Mouse (Mus musculus) lung, embryonic 15.5 days (tissue): ENCODE measurements around the gene Sept9. TPM values are rescaled to one million over a fixed set of nuclear protein-coding genes. Genes with fewer than 3 reads are reported as not detected.
A peak's percentile ranks its signal among the peaks of the same experiment; 100 is the strongest.

Source experiments
- ATAC-seq: fragments of 200-750 bp; cut with Nextera tagmentation; 2 replicates; pipeline ENCODE4 v1.8.0; 2017; ENCODE audit warnings: moderate number of reproducible peaks, borderline replicate concordance; ENCODE audit not compliant: low FRiP score, low TSS enrichment; ENCODE audit errors: extremely low read depth
- H3K27ac ChIP-seq: fragments of 300-500 bp; sonication (generic); 2 replicates; pipeline ENCODE4 v1.5.1; 2015; ENCODE audit warnings: moderate library complexity, mild to moderate bottlenecking, inconsistent platforms
- H3K27me3 ChIP-seq: fragments of 300-500 bp; sonication (generic); 2 replicates; pipeline ENCODE4 v1.6.1; 2015; ENCODE audit warnings: inconsistent platforms
- H3K36me3 ChIP-seq: fragments of 300-500 bp; sonication (generic); 2 replicates; pipeline ENCODE4 v1.6.1; 2015; ENCODE audit warnings: inconsistent platforms
- H3K4me1 ChIP-seq: fragments of 300-500 bp; sonication (generic); 2 replicates; pipeline ENCODE4 v1.6.1; 2015; ENCODE audit warnings: inconsistent platforms
- H3K4me2 ChIP-seq: fragments of 300-500 bp; sonication (generic); 2 replicates; pipeline ENCODE4 v1.6.1; 2015; ENCODE audit warnings: inconsistent platforms, mild to moderate bottlenecking, moderate library complexity
- H3K4me3 ChIP-seq: fragments of 300-500 bp; sonication (generic); 2 replicates; pipeline ENCODE4 v1.5.1; 2015; ENCODE audit warnings: mild to moderate bottlenecking, inconsistent platforms
- H3K9ac ChIP-seq: fragments of 300-500 bp; sonication (generic); 2 replicates; pipeline ENCODE4 v1.6.1; 2015; ENCODE audit warnings: inconsistent platforms
- H3K9me3 ChIP-seq: fragments of 300-500 bp; sonication (generic); 2 replicates; pipeline ENCODE4 v1.6.1; 2016; ENCODE audit warnings: inconsistent platforms
- WGBS: fragments of 180-500 bp; shearing (Covaris S2); methylation state at CpG from one replicate; pipeline ENCODE4 v1.1.7; 2015; 5-methylcytosine and 5-hydroxymethylcytosine counted together
- polyA plus RNA-seq: library from polyadenylated mRNA; unstranded; fragments of >200 nt; fragmentation: Nextera tagmentation; extraction: Ambion mirVana; gene quantifications from 2 replicates; pipeline ENCODE4 v1.2.1, GENCODE M21; 2015

Sept9 gene
- polyA plus RNA-seq, 1 experiment from 2014 or later = 145 TPM

DNA sequence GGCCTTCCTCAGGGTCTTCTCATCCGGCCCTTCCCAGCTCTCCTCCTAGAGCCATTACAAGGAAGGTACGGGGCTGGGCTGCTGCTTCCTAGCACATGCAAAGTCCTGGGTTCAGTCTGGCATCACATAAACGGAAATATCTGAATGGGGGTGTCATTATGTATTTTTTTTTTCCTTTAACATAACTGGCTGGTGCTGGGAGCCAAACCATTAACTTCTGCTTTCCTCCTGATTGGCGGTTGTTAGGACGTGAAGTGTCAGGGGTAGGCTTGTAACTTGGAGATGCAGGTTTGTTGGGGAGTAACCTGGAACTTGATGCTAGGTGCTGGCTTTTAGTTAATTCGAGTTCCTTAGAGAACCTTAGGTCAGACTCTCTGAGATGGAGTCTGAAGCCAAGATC is 203.6 kb downstream of the Sept9 start:
- 80% methylated on average over 6 of the region's 6 CpGs for WGBS
- H3K27ac ChIP-seq = no peak overlapping the region
- H3K4me3 ChIP-seq = no peak overlapping the region
- H3K9ac ChIP-seq = no peak overlapping the region
- no peaks in the 10 kb centered on the region for H3K36me3 ChIP-seq
- ATAC-seq = no peak
- peaks cover 36% of the 10 kb centered on the region for H3K27me3 ChIP-seq
- H3K4me1 ChIP-seq = peaks cover 14% of the 10 kb centered on the region
- 0 out of 2 replicates have a peak, but pooled peaks cover 4% of the 10 kb centered on the region for H3K9me3 ChIP-seq
- H3K4me2 ChIP-seq = no peak overlapping the region

- H3K9ac ChIP-seq = no peak overlapping the region
- no peaks in the 10 kb centered on the region for H3K36me3 ChIP-seq
- no peak overlapping the region for H3K4me2 ChIP-seq
- peaks cover 21% of the 10 kb centered on the region for H3K4me1 ChIP-seq
- no peak overlapping the region for H3K4me3 ChIP-seq
- H3K27me3 ChIP-seq = peaks cover 35% of the 10 kb centered on the region
- H3K9me3 ChIP-seq = 0 out of 2 replicates have a peak, but pooled peaks cover 4% of the 10 kb centered on the region
- ATAC-seq = no peak
- H3K27ac ChIP-seq = no peak overlapping the region
- 48% methylated on average over 7 of the region's 7 CpGs for WGBS
Observed at GRCm38 (mm10) chr11:117403781-117404180, 204.3 kb downstream of the Sept9 start.

DNA sequence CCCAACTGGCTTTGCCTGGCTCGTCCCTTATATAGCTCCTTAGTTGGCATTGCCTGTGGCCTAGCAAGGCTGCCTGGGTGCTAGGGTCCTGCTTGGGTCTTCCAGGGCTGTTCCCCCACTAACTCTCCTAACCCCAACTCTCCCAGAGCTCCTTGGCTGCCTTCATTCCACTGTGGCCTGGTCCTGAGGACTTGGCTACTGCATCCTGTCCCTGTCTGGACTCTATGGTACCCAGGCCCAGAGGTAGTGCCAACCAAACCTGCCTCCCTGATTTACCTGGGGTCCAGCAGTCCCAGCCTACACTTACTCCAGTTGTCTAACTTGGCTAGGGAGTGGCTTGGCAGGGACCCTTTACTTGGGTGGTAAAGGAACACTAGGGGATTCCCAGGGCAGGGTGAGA is 207.2 kb downstream of the Sept9 start:
- Histone ChIP-seq H3K27ac (no peak overlapping the region), H3K4me2 (no peak overlapping the region), H3K4me1 (peaks cover 34% of the 10 kb centered on the region), H3K27me3 (peaks cover 39% of the 10 kb centered on the region), H3K9ac (no peak overlapping the region), H3K4me3 (no peak overlapping the region), H3K36me3 (no peaks in the 10 kb centered on the region), H3K9me3 (0 out of 2 replicates have a peak, but pooled peaks cover 2% of the 10 kb centered on the region)
- ATAC-seq = peak; percentile 7; the same call in 1 of the 2 replicates
- 76% methylated on average over 1 of the region's 1 CpGs for WGBS

DNA sequence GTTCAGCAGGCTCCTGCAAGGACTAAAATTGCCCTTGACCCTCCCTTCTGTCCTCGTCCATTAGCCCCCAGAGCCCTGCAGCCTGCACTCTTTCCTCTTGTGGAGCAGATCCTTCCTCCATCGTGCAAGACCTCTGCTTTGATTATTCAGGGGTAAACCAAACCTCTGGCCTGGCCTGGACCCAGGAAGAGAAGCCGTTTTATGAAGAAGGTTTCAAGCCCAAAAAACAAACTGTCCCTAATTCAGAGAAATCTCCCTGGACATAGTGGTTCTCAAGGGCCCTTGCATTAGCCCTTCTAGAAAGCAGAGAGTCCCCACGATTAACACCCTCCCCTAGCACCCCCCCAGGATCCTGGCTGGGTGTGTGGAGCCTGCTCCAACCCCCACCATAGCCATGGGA is 207.7 kb downstream of the Sept9 start:
- Histone ChIP-seq H3K27me3 (peaks cover 41% of the 10 kb centered on the region), H3K9ac (no peak overlapping the region), H3K4me2 (peak overlapping the region; percentile 64), H3K36me3 (no peaks in the 10 kb centered on the region), H3K4me3 (peak overlapping the region; percentile 34; the same call in 1 of the 2 replicates), H3K27ac (no peak overlapping the region), H3K9me3 (no peaks in the 10 kb centered on the region), H3K4me1 (peaks cover 34% of the 10 kb centered on the region)
- 17% methylated on average over 4 of the region's 4 CpGs for WGBS
- 0 out of 2 replicates have a peak, but pooled peaks have one; percentile 24 for ATAC-seq

DNA sequence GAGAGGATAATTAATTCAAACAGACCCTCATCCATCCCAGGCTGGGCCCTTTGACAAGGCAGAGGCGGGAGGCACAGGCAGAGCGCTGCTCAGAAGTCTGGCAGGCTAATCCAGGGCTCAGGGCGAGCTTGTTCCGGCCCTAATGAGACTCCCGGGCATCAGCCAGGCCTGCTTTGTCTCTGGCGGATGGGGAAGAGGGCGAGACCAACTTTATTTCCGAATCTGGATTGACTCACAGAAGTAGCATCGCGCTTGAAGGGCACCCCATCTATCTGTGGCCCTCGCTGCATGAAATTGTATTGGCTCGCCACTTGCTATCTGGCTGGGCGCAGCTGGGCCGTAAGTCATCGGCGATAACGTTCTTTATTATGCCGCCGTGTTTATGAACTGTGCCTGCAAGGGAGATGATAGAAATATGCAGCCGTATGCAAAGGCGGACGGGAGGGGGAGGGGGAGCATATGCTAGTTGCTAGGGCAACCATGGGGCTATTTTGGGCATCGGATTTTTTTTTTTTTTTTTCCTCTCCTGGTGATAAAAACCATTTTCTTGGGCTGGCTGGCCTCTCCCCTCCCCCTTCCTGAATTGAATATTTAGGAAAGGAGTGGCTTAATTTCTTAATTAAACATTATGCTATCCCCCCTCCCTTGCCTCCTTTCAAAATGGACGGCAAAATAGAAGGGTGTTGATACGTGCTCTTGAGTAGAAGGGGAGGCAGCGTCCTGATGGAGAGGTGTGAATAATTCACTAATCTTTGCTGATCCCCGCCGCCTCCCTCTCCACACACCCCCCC is 208.4 kb downstream of the Sept9 start:
- ATAC-seq = peak; percentile 72
- H3K9me3 ChIP-seq = no peaks in the 10 kb centered on the region
- H3K4me3 ChIP-seq = peak overlapping the region; percentile 34
- no peak overlapping the region for H3K9ac ChIP-seq
- H3K4me2 ChIP-seq = peak overlapping the region; percentile 64
- H3K36me3 ChIP-seq = no peaks in the 10 kb centered on the region
- H3K27me3 ChIP-seq = peaks cover 46% of the 10 kb centered on the region
- H3K4me1 ChIP-seq = peaks cover 34% of the 10 kb centered on the region
- under 1% methylated on average over 28 of the region's 28 CpGs for WGBS
- H3K27ac ChIP-seq = no peak overlapping the region; the same call in 1 of the 2 replicates

DNA sequence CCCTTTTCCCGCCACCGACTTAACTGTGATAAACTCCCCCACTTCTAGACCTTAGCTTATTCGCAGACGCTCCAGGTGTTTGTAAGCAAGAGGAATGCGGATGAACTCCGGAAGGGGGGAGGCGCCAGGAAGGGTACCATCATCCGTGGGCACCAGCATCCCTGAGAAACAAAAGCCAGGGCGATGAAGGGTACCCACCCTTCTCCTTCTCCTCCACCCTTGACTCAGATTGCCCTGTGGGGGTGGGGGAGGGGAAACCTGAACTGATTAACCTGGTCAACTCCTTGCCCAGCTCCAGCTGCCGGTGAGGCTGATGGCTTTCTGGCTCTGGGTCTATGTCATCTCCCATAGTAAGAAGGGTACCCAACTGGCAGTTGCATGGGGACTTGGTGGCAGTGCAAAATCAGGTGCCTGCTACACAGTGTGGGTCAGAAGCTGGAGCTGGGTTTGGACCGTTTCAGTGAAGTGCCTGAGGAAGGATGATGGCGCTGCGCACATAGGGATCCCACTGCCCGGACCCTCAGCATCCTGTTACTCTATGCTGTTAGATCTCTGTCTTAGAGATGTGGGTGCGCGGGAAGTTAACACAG is 209.1 kb downstream of the Sept9 start:
- ATAC-seq = no peak
- Histone ChIP-seq H3K4me3 (no peak overlapping the region; the same call in 1 of the 2 replicates), H3K9me3 (no peaks in the 10 kb centered on the region), H3K9ac (no peak overlapping the region), H3K4me1 (peaks cover 34% of the 10 kb centered on the region), H3K27me3 (peaks cover 53% of the 10 kb centered on the region), H3K27ac (no peak overlapping the region), H3K36me3 (no peaks in the 10 kb centered on the region), H3K4me2 (peak overlapping the region; percentile 64)
- WGBS = 5% methylated on average over 16 of the region's 16 CpGs

GRCm38 (mm10) chr11:117409331-117409730 is 209.9 kb downstream of the Sept9 start:
- Histone ChIP-seq H3K36me3 (no peaks in the 10 kb centered on the region), H3K27me3 (peaks cover 54% of the 10 kb centered on the region), H3K4me3 (no peak overlapping the region), H3K4me2 (no peak overlapping the region), H3K4me1 (peaks cover 37% of the 10 kb centered on the region), H3K27ac (no peak overlapping the region), H3K9me3 (no peaks in the 10 kb centered on the region), H3K9ac (no peak overlapping the region)
- ATAC-seq = no peak
- 52% methylated on average over 11 of the region's 11 CpGs for WGBS

- Histone ChIP-seq H3K4me3 (no peak overlapping the region), H3K9me3 (no peaks in the 10 kb centered on the region), H3K9ac (no peak overlapping the region; the same call in 1 of the 2 replicates), H3K27me3 (peaks cover 59% of the 10 kb centered on the region), H3K27ac (no peak overlapping the region), H3K4me2 (no peak overlapping the region), H3K36me3 (no peaks in the 10 kb centered on the region), H3K4me1 (peaks cover 44% of the 10 kb centered on the region)
- 8% methylated on average over 6 of the region's 6 CpGs for WGBS
- no peak for ATAC-seq
Observed at GRCm38 (mm10) chr11:117410059-117410458, 210.6 kb downstream of the Sept9 start.

- Histone ChIP-seq H3K4me2 (no peak overlapping the region), H3K36me3 (no peaks in the 10 kb centered on the region), H3K4me3 (no peak overlapping the region), H3K4me1 (peaks cover 52% of the 10 kb centered on the region), H3K27me3 (peaks cover 71% of the 10 kb centered on the region), H3K27ac (no peak overlapping the region), H3K9ac (no peak overlapping the region), H3K9me3 (no peaks in the 10 kb centered on the region)
- no peak for ATAC-seq
- WGBS = 69% methylated on average over 4 of the region's 4 CpGs
Observed at GRCm38 (mm10) chr11:117411663-117412062, 212.2 kb downstream of the Sept9 start.

Other genes with a start within 250 kb of the Sept9 start
- 68.9 and 73.9 TPM in 2 replicates for gene Sec14l1, start 84.5 kb upstream of the Sept9 start, polyA plus RNA-seq